Mouse (Mus musculus) embryonic fibroblast, embryonic 13.5 days (primary cell): ENCODE measurements at regions not wholly inside any gene's neighbourhood (a gene's known extent, or its start where the extent isn't known, plus 50 kb on each side); places are given as distances from the start of the nearest gene placed in this dataset.

Experiments used
- CTCF ChIP-seq: IDR thresholded peaks from 2 replicates; pipeline ENCODE4 v1.5.1; 2011; ENCODE audit warnings: mild to moderate bottlenecking, control low read depth, low read length, moderate library complexity, borderline replicate concordance; ENCODE audit not compliant: insufficient read depth
- POLR2A ChIP-seq: IDR thresholded peaks from 2 replicates; pipeline ENCODE4 v1.6.1; 2011; ENCODE audit warnings: low read depth, mild to moderate bottlenecking, control low read depth, low read length, moderate library complexity

- no peak for TF ChIP-seq CTCF
- peak; percentile 40; the same call in 1 of the 2 replicates for TF ChIP-seq POLR2A
Measured at GRCm38 (mm10) chr15:36373900-36374611, 633.5 kb downstream of the Zfp706 start.
